Mouse (Mus musculus) neural tube, embryonic 15.5 days (tissue): Measurements from ENCODE around the gene Samd1. TPM values are rescaled to one million over a fixed set of nuclear protein-coding genes. Genes with fewer than 3 reads are reported as not detected.
A peak's percentile ranks its signal among the peaks of the same experiment; 100 is the strongest.

Experiments
- ATAC-seq: fragments of 200-750 bp; cut with Nextera tagmentation; 2 replicates; pipeline ENCODE4 v1.8.0; 2017; ENCODE audit warnings: mild to moderate bottlenecking, moderate TSS enrichment, moderate library complexity; ENCODE audit not compliant: low FRiP score
- H3K27ac ChIP-seq: fragments of 300-500 bp; sonication (generic); replicated peaks from 2 replicates; pipeline ENCODE4 v1.5.1; 2015; ENCODE audit warnings: mild to moderate bottlenecking, inconsistent platforms
- H3K27me3 ChIP-seq: fragments of 300-500 bp; sonication (generic); replicated peaks from 2 replicates; pipeline ENCODE4 v1.6.1; 2015; ENCODE audit warnings: inconsistent platforms
- H3K36me3 ChIP-seq: fragments of 300-500 bp; sonication (generic); 2 replicates; pipeline ENCODE4 v1.6.1; 2015; ENCODE audit warnings: inconsistent platforms
- H3K4me1 ChIP-seq: fragments of 300-500 bp; sonication (generic); 2 replicates; pipeline ENCODE4 v1.6.1; 2015; ENCODE audit warnings: inconsistent platforms
- H3K4me2 ChIP-seq: fragments of 300-500 bp; sonication (generic); 2 replicates; pipeline ENCODE4 v1.6.1; 2015; ENCODE audit warnings: inconsistent platforms, mild to moderate bottlenecking, moderate library complexity
- H3K4me3 ChIP-seq: fragments of 300-500 bp; sonication (generic); replicated peaks from 2 replicates; pipeline ENCODE4 v1.5.1; 2015; ENCODE audit warnings: mild to moderate bottlenecking, inconsistent platforms
- H3K9ac ChIP-seq: fragments of 300-500 bp; sonication (generic); replicated peaks from 2 replicates; pipeline ENCODE4 v1.6.1; 2015; ENCODE audit warnings: mild to moderate bottlenecking, inconsistent platforms
- H3K9me3 ChIP-seq: fragments of 300-500 bp; sonication (generic); replicated peaks from 2 replicates; pipeline ENCODE4 v1.6.1; 2016; ENCODE audit warnings: inconsistent platforms
- WGBS: fragments of 180-500 bp; shearing (Covaris S2); methylation state at CpG from one replicate; pipeline ENCODE4 v1.1.7; 2015; ENCODE audit warnings: mixed read lengths; 5-methylcytosine and 5-hydroxymethylcytosine counted together
- polyA plus RNA-seq: library from polyadenylated mRNA; unstranded; fragments of >200 nt; fragmentation: Nextera tagmentation; extraction: Ambion mirVana; gene quantifications from 2 replicates; pipeline ENCODE4 v1.2.1, GENCODE M21; 2015

The Samd1 gene
- polyA plus RNA-seq, 1 experiment from 2014 or later, result 7.9 TPM

GRCm38 (mm10) chr8:83990170-83990569, 7.3 kb upstream of the Samd1 start:
- Histone ChIP-seq H3K4me3 (no peak overlapping the region), H3K4me2 (no peak overlapping the region), H3K9ac (no peak overlapping the region), H3K4me1 (no peaks in the 10 kb centered on the region), H3K27me3 (no peaks in the 10 kb centered on the region), H3K27ac (no peak overlapping the region), H3K9me3 (no peaks in the 10 kb centered on the region), H3K36me3 (peaks cover 82% of the 10 kb centered on the region)
- 96% methylated on average over 14 of the region's 14 CpGs for WGBS
- no peak for ATAC-seq

- ATAC-seq, result no peak
- no peak overlapping the region for H3K9ac ChIP-seq
- peaks cover 63% of the 10 kb centered on the region for H3K36me3 ChIP-seq
- WGBS, result 82% methylated on average over 2 of the region's 2 CpGs
- no peak overlapping the region for H3K4me2 ChIP-seq
- H3K27me3 ChIP-seq, result no peaks in the 10 kb centered on the region
- H3K27ac ChIP-seq, result no peak overlapping the region
- H3K9me3 ChIP-seq, result no peaks in the 10 kb centered on the region
- no peak overlapping the region for H3K4me3 ChIP-seq
- H3K4me1 ChIP-seq, result peaks cover 8% of the 10 kb centered on the region
Measured at GRCm38 (mm10) chr8:83992488-83992887, 5.0 kb upstream of the Samd1 start.

GRCm38 (mm10) chr8:83994030-83994429, 3.4 kb upstream of the Samd1 start:
- 85% methylated on average over 3 of the region's 3 CpGs for WGBS
- ATAC-seq, result no peak
- Histone ChIP-seq H3K27ac (no peak overlapping the region), H3K36me3 (peaks cover 47% of the 10 kb centered on the region), H3K4me2 (no peak overlapping the region), H3K27me3 (no peaks in the 10 kb centered on the region), H3K4me1 (peaks cover 15% of the 10 kb centered on the region), H3K9ac (no peak overlapping the region), H3K9me3 (no peaks in the 10 kb centered on the region), H3K4me3 (no peak overlapping the region)

- Histone ChIP-seq H3K9me3 (no peaks in the 10 kb centered on the region), H3K27ac (peak overlapping the region; percentile 96), H3K27me3 (peaks cover 7% of the 10 kb centered on the region), H3K4me3 (peak overlapping the region; percentile 74), H3K36me3 (peaks cover 33% of the 10 kb centered on the region), H3K9ac (no peak overlapping the region), H3K4me1 (peaks cover 26% of the 10 kb centered on the region), H3K4me2 (peak overlapping the region; percentile 91)
- peak; percentile 17; the same call in 1 of the 2 replicates for ATAC-seq
- WGBS, result 18% methylated on average over 12 of the region's 12 CpGs
Measured at GRCm38 (mm10) chr8:83995973-83996372, 1.5 kb upstream of the Samd1 start.

GRCm38 (mm10) chr8:83996567-83997505, 636 bp upstream of the Samd1 start:
- Histone ChIP-seq H3K4me2 (peak overlapping the region; percentile 91), H3K9me3 (no peaks in the 10 kb centered on the region), H3K27ac (peak overlapping the region; percentile 96), H3K9ac (peak overlapping the region; percentile 76), H3K4me3 (peak overlapping the region; percentile 74), H3K4me1 (peaks cover 26% of the 10 kb centered on the region), H3K27me3 (peaks cover 16% of the 10 kb centered on the region), H3K36me3 (peaks cover 25% of the 10 kb centered on the region)
- WGBS, result 1% methylated on average over 69 of the region's 103 CpGs
- ATAC-seq, result peak; percentile 78

GRCm38 (mm10) chr8:83998231-83999056, 972 bp downstream of the Samd1 start:
- peak overlapping the region; percentile 81 for H3K27ac ChIP-seq
- WGBS, result 1% methylated on average over 63 of the region's 92 CpGs
- H3K36me3 ChIP-seq, result peaks cover 16% of the 10 kb centered on the region
- peak overlapping the region; percentile 82 for H3K4me3 ChIP-seq
- peaks cover 16% of the 10 kb centered on the region for H3K27me3 ChIP-seq
- H3K9ac ChIP-seq, result peak overlapping the region; percentile 76
- peaks cover 31% of the 10 kb centered on the region for H3K4me1 ChIP-seq
- H3K4me2 ChIP-seq, result peak overlapping the region; percentile 91
- no peaks in the 10 kb centered on the region for H3K9me3 ChIP-seq
- ATAC-seq, result no peak

GRCm38 (mm10) chr8:83999057-83999705, 1.7 kb downstream of the Samd1 start:
- WGBS, result 70% methylated on average over 16 of the region's 16 CpGs
- Histone ChIP-seq H3K36me3 (peaks cover 16% of the 10 kb centered on the region), H3K9me3 (no peaks in the 10 kb centered on the region), H3K4me3 (peak overlapping the region; percentile 82), H3K4me1 (peaks cover 37% of the 10 kb centered on the region), H3K27ac (peak overlapping the region; percentile 81; the same call in 1 of the 2 replicates), H3K9ac (peak overlapping the region; percentile 76), H3K27me3 (peaks cover 16% of the 10 kb centered on the region), H3K4me2 (peak overlapping the region; percentile 91)
- no peak for ATAC-seq

GRCm38 (mm10) chr8:83999825-84000224, 2.4 kb downstream of the Samd1 start:
- H3K27ac ChIP-seq, result no peak overlapping the region
- H3K9ac ChIP-seq, result no peak overlapping the region
- peaks cover 42% of the 10 kb centered on the region for H3K4me1 ChIP-seq
- H3K4me3 ChIP-seq, result peak overlapping the region; percentile 82; the same call in 1 of the 2 replicates
- peak overlapping the region; percentile 91; the same call in 1 of the 2 replicates for H3K4me2 ChIP-seq
- 100% methylated on average over 2 of the region's 2 CpGs for WGBS
- ATAC-seq, result no peak
- no peaks in the 10 kb centered on the region for H3K9me3 ChIP-seq
- peaks cover 11% of the 10 kb centered on the region for H3K36me3 ChIP-seq
- peaks cover 16% of the 10 kb centered on the region for H3K27me3 ChIP-seq

- peaks cover 5% of the 10 kb centered on the region for H3K36me3 ChIP-seq
- H3K27ac ChIP-seq, result no peak within 1 kb of the TSS
- WGBS, result 23% methylated on average over 61 of the region's 61 CpGs
- peaks cover 16% of the 10 kb centered on the region for H3K27me3 ChIP-seq
- no peak for ATAC-seq
- H3K4me3 ChIP-seq, result no peak within 1 kb of the TSS
- no peaks in the 10 kb centered on the region for H3K9me3 ChIP-seq
- no peak within 1 kb of the TSS for H3K9ac ChIP-seq
- peaks cover 42% of the 10 kb centered on the region for H3K4me1 ChIP-seq
- peak within 1 kb of the TSS; percentile 13; the same call in 1 of the 2 replicates for H3K4me2 ChIP-seq
Measured at GRCm38 (mm10) chr8:84001281-84002000, 4.0 kb downstream of the Samd1 start, which contains the start of gene 1700067K01Rik. Gene 1700067K01Rik, plus strand, starts transcription at chr8:84001502.

- no peak overlapping the region for H3K4me3 ChIP-seq
- H3K4me2 ChIP-seq, result no peak overlapping the region
- no peak overlapping the region for H3K27ac ChIP-seq
- H3K9me3 ChIP-seq, result no peaks in the 10 kb centered on the region
- WGBS, result 63% methylated on average over 12 of the region's 12 CpGs
- H3K4me1 ChIP-seq, result peaks cover 40% of the 10 kb centered on the region
- peaks cover 16% of the 10 kb centered on the region for H3K27me3 ChIP-seq
- H3K9ac ChIP-seq, result no peak overlapping the region
- ATAC-seq, result no peak
- peaks cover 5% of the 10 kb centered on the region for H3K36me3 ChIP-seq
Measured at GRCm38 (mm10) chr8:84002957-84003611, 5.6 kb downstream of the Samd1 start.
